Mouse (Mus musculus): ENCODE data around the gene Bcam.
"Not testable (repeated sequence)": the region's sequence is repeated elsewhere in the genome, so short reads cannot be mapped to it uniquely, and the experiment has no call there.

Gene Bcam

GRCm38 (mm10) chr7:19770984-19771391 is at the start of gene Bcam:
Bcam (minus strand) TSS chr7:19771016.
- no peak for DNase-seq (ENCODE audit: low spot score in 2 of 2)

- DNase-seq (ENCODE audit: low spot score in 2 of 2) = no peak
Measured at GRCm38 (mm10) chr7:19818875-19819274, 48.1 kb upstream of the Bcam start.

- DNase-seq (ENCODE audit: low spot score in 2 of 2) = no peak
Measured at GRCm38 (mm10) chr7:19818440-19818839, 47.6 kb upstream of the Bcam start.

- DNase-seq (ENCODE audit: low spot score in 2 of 2) = peak; percentile 64 to 72
Measured at GRCm38 (mm10) chr7:19817382-19818105, 46.7 kb upstream of the Bcam start.

- DNase-seq (ENCODE audit: low spot score in 2 of 2) = peak; percentile 72 to 77
Measured at GRCm38 (mm10) chr7:19816224-19816771, 45.5 kb upstream of the Bcam start.

- no peak for DNase-seq (ENCODE audit: low spot score in 2 of 2)
Measured at GRCm38 (mm10) chr7:19815296-19816223, 44.7 kb upstream of the Bcam start.

- DNase-seq (ENCODE audit: low spot score in 2 of 2) = no peak
Measured at GRCm38 (mm10) chr7:19813579-19814122, 42.8 kb upstream of the Bcam start.

GRCm38 (mm10) chr7:19813161-19813560 is 42.3 kb upstream of the Bcam start:
- DNase-seq (ENCODE audit: low spot score in 2 of 2) = no peak

GRCm38 (mm10) chr7:19811114-19811513 is 40.3 kb upstream of the Bcam start:
- peak; percentile 41 to 63 for DNase-seq (ENCODE audit: low spot score in 2 of 2)

- no peak for DNase-seq (ENCODE audit: low spot score in 2 of 2)
Measured at GRCm38 (mm10) chr7:19809369-19809768, 38.6 kb upstream of the Bcam start.

- DNase-seq (ENCODE audit: low spot score in 2 of 2) = no peak
Measured at GRCm38 (mm10) chr7:19806356-19806969, 35.6 kb upstream of the Bcam start.

GRCm38 (mm10) chr7:19802995-19803394 is 32.2 kb upstream of the Bcam start:
- DNase-seq (ENCODE audit: low spot score in 2 of 2) = peak; percentile 41 to 70

- no peak for DNase-seq (ENCODE audit: low spot score in 2 of 2)
Measured at GRCm38 (mm10) chr7:19800764-19801163, 29.9 kb upstream of the Bcam start.

GRCm38 (mm10) chr7:19796697-19797588 is 26.1 kb upstream of the Bcam start, which contains the start of gene Cblc:
Cblc (minus strand) TSS chr7:19796809.
- peak; percentile 63 to 80 for DNase-seq (ENCODE audit: low spot score in 2 of 2)

- no peak for DNase-seq (ENCODE audit: low spot score in 2 of 2)
Measured at GRCm38 (mm10) chr7:19796254-19796653, 25.4 kb upstream of the Bcam start.

GRCm38 (mm10) chr7:19795236-19795635 is 24.4 kb upstream of the Bcam start:
- no peak for DNase-seq (ENCODE audit: low spot score in 2 of 2)

GRCm38 (mm10) chr7:19792701-19793630 is 22.1 kb upstream of the Bcam start:
- DNase-seq (ENCODE audit: low spot score in 2 of 2) = no peak

GRCm38 (mm10) chr7:19791504-19791903 is 20.7 kb upstream of the Bcam start:
- not testable (repeated sequence) for DNase-seq (ENCODE audit: low spot score in 2 of 2)

GRCm38 (mm10) chr7:19789904-19790347 is 19.1 kb upstream of the Bcam start:
- peak; percentile 72 to 86 for DNase-seq (ENCODE audit: low spot score in 2 of 2)

All from spleen, postnatal 14 days (tissue).